Mouse (Mus musculus) heart, adult 9 months (tissue): ENCODE measurements around the gene Dlg1.
A peak's percentile ranks its signal among the peaks of the same experiment; 100 is the strongest.

Experiments
- DNase-seq, 2 experiments: peaks; one replicate each; pipeline ENCODE4 v3.0.0; 2022; ENCODE audit warnings: low spot score in 2 of 2

Gene Dlg1

GRCm38 (mm10) chr16:31655531-31655930 is 7.7 kb upstream of the Dlg1 start:
- no peak for DNase-seq

GRCm38 (mm10) chr16:31657502-31657901 is 5.7 kb upstream of the Dlg1 start:
- DNase-seq: no peak

- no peak for DNase-seq
These were observed 4.5 kb upstream of the Dlg1 start for GRCm38 (mm10) chr16:31658539-31659334.

GRCm38 (mm10) chr16:31659453-31659852 is 3.8 kb upstream of the Dlg1 start:
- DNase-seq: no peak

GRCm38 (mm10) chr16:31662556-31663378 is 476 bp upstream of the Dlg1 start:
- DNase-seq: no peak

GRCm38 (mm10) chr16:31664287-31664597 is 999 bp downstream of the Dlg1 start:
- DNase-seq: no peak

- no peak for DNase-seq
These were observed 9.0 kb downstream of the Dlg1 start for GRCm38 (mm10) chr16:31672202-31672601.

- no peak for DNase-seq
These were observed 14.2 kb downstream of the Dlg1 start for GRCm38 (mm10) chr16:31677463-31677862.

- no peak for DNase-seq
These were observed 19.0 kb downstream of the Dlg1 start for GRCm38 (mm10) chr16:31682291-31682690.

GRCm38 (mm10) chr16:31683670-31684430 is 20.6 kb downstream of the Dlg1 start:
- no peak for DNase-seq

GRCm38 (mm10) chr16:31684771-31685170 is 21.5 kb downstream of the Dlg1 start:
- DNase-seq: no peak

- DNase-seq: no peak
These were observed 24.5 kb downstream of the Dlg1 start for GRCm38 (mm10) chr16:31687766-31688165.

- DNase-seq: no peak
These were observed 32.2 kb downstream of the Dlg1 start for GRCm38 (mm10) chr16:31695286-31696020.

- no peak for DNase-seq
These were observed 33.1 kb downstream of the Dlg1 start for GRCm38 (mm10) chr16:31696367-31696766.

GRCm38 (mm10) chr16:31697341-31697740 is 34.1 kb downstream of the Dlg1 start:
- no peak for DNase-seq

GRCm38 (mm10) chr16:31705213-31705612 is 42.0 kb downstream of the Dlg1 start:
- no peak for DNase-seq

GRCm38 (mm10) chr16:31705904-31706303 is 42.7 kb downstream of the Dlg1 start:
- no peak for DNase-seq

GRCm38 (mm10) chr16:31707326-31707725 is 44.1 kb downstream of the Dlg1 start:
- no peak for DNase-seq

GRCm38 (mm10) chr16:31722991-31723390 is 59.7 kb downstream of the Dlg1 start:
- no peak for DNase-seq

- DNase-seq: no peak
These were observed 60.9 kb downstream of the Dlg1 start for GRCm38 (mm10) chr16:31724121-31724520.

GRCm38 (mm10) chr16:31724818-31725217 is 61.6 kb downstream of the Dlg1 start:
- DNase-seq: no peak

GRCm38 (mm10) chr16:31730971-31731370 is 67.7 kb downstream of the Dlg1 start:
- DNase-seq: peak; percentile 32 to 34
